Mouse (Mus musculus): Measurements from ENCODE around the gene Nup98.

Gene Nup98

GRCm38 (mm10) chr7:102076714-102077296, 133.2 kb downstream of the Nup98 start:
- DNase-seq (ENCODE audit: low spot score in 2 of 2), result no peak

Data from spleen, postnatal 36 days (tissue).